Mouse (Mus musculus) myocyte (in vitro differentiated cells): Measurements from ENCODE around the gene Ahrr.

ENCODE experiments used
- CEBPB ChIP-seq: IDR thresholded peaks from 2 replicates; pipeline ENCODE4 v1.6.1; 2011; ENCODE audit warnings: mild to moderate bottlenecking, moderate library complexity; ENCODE audit not compliant: poor library complexity, insufficient read depth, severe bottlenecking
- E2F4 ChIP-seq: IDR thresholded peaks from one replicate; pipeline ENCODE4 v1.6.1; 2011; ENCODE audit warnings: mild to moderate bottlenecking, control low read depth, moderate library complexity; ENCODE audit not compliant: insufficient read depth
- MAX ChIP-seq: IDR thresholded peaks from one replicate; pipeline ENCODE4 v1.6.1; 2011; ENCODE audit warnings: low read depth, mild to moderate bottlenecking, control low read depth
- MYOD1 ChIP-seq, 3 experiments: IDR thresholded peaks; one replicate each; pipeline ENCODE4 v1.6.1; 2011; ENCODE audit warnings: control low read depth in 2 of 3, low read depth in 2 of 3, mild to moderate bottlenecking in 2 of 3, moderate library complexity in 1 of 3; ENCODE audit not compliant: insufficient read length in 2 of 3, control insufficient read depth in 1 of 3
- MYOG ChIP-seq, 3 experiments: IDR thresholded peaks; one replicate each; pipeline ENCODE4 v1.6.1; 2011; ENCODE audit warnings: control low read depth in 2 of 3, low read depth in 2 of 3, mild to moderate bottlenecking in 2 of 3; ENCODE audit not compliant: insufficient read length in 2 of 3, control insufficient read depth in 1 of 3, insufficient read depth in 1 of 3
- POLR2A ChIP-seq: IDR thresholded peaks from one replicate; pipeline ENCODE4 v1.6.1; 2011; ENCODE audit warnings: low read depth, mild to moderate bottlenecking, control low read depth, moderate library complexity; ENCODE audit not compliant: insufficient read length
- POLR2AphosphoS2 ChIP-seq: IDR thresholded peaks from one replicate; pipeline ENCODE4 v1.6.1; 2011; ENCODE audit warnings: low read depth, control low read depth; ENCODE audit not compliant: insufficient read length
- REST ChIP-seq: IDR thresholded peaks from one replicate; pipeline ENCODE4 v1.6.1; 2011; ENCODE audit warnings: mild to moderate bottlenecking, control low read depth, moderate library complexity; ENCODE audit not compliant: insufficient read depth, insufficient read length
- TCF12 ChIP-seq: IDR thresholded peaks from one replicate; pipeline ENCODE4 v1.6.1; 2011; ENCODE audit warnings: mild to moderate bottlenecking, control low read depth; ENCODE audit not compliant: poor library complexity, insufficient read depth, severe bottlenecking
- TCF3 ChIP-seq: IDR thresholded peaks from one replicate; pipeline ENCODE4 v1.6.1; 2011; ENCODE audit warnings: low read depth, control low read depth; ENCODE audit not compliant: insufficient read length
- USF1 ChIP-seq: IDR thresholded peaks from one replicate; pipeline ENCODE4 v1.6.1; 2011; ENCODE audit warnings: low read depth, mild to moderate bottlenecking, control low read depth, moderate library complexity

DNA sequence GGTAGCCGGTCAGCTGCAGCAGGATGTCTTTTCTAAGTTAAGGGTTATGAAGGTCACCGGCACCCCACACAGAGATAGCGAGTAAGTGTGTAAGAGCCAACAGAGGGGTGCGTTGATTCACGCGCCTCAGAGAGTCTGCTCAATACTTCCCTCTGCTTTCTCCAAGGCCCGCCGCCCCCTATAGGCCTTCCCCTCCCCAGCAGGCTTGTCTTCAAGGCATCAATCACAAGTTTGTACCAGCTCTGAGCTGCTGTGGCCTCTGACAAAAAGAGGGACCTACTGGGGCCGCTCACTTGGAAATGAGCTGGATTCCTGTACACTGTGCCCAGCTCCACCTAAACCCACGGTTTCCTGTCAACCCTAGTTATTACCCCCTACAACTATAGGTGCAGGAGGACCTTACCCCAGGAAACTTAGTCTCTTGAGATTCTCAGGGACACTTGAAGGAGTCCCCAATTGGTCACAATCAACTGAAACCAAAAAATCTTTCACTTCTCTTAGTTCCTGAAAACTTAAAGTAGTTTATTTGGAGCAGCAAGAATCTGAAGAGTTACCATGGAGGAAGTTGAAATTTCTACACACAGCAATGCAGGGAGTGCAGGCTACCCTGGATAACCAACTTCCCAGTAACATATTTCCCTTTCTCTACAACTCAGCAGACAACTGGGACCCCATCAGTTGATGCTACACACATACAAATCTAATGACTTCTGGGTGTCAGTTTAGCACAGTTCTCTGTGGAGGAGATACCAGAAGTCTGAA, 31.7 kb downstream of the Ahrr start:
- TF ChIP-seq POLR2A (no peak), TCF3 (no peak), MYOD1 (IDR thresholded peaks at IDR 0.05; ENCODE audit: control insufficient read depth in 1 of 3, insufficient read length in 2 of 3, low read depth in 2 of 3) (no peak), REST (no peak), POLR2AphosphoS2 (no peak), CEBPB (no peak), MYOG (IDR thresholded peaks at IDR 0.05; ENCODE audit: control insufficient read depth in 1 of 3, insufficient read depth in 1 of 3, insufficient read length in 2 of 3, low read depth in 2 of 3) (no peak), MAX (no peak), TCF12 (no peak), USF1 (no peak), E2F4 (no peak)
